Mouse (Mus musculus): ENCODE measurements at regions not wholly inside any gene's neighbourhood (a gene's known extent, or its start where the extent isn't known, plus 50 kb on each side); places are given as distances from the start of the nearest gene placed in this dataset.
A peak's percentile ranks its signal among the peaks of the same experiment; 100 is the strongest.
"Not testable (repeated sequence)": the region's sequence is repeated elsewhere in the genome, so short reads cannot be mapped to it uniquely, and the experiment has no call there.

GRCm38 (mm10) chr4:69677315-69677714 is 723.1 kb upstream of the Brinp1 start:
- ATAC-seq (ENCODE audit: low FRiP score), result no peak
- no peak overlapping the region for H3K9ac ChIP-seq (ENCODE audit: low read length)
- H3K4me2 ChIP-seq, result no peak overlapping the region
- no peaks in the 10 kb centered on the region for H3K27me3 ChIP-seq (ENCODE audit: control insufficient read depth, insufficient read depth, low read length)
- no peaks in the 10 kb centered on the region for H3K4me1 ChIP-seq (ENCODE audit: control insufficient read depth, insufficient read depth, low read length)
- H3K27ac ChIP-seq (ENCODE audit: low read depth, low read length), result no peak overlapping the region
- no peak overlapping the region for H3K4me3 ChIP-seq (ENCODE audit: low read depth, low read length)
- H3K9me3 ChIP-seq (ENCODE audit: control insufficient read depth, low read length), result no peaks in the 10 kb centered on the region
- no peaks in the 10 kb centered on the region for H3K36me3 ChIP-seq (ENCODE audit: control insufficient read depth, insufficient read depth, low read length)
- 85% methylated on average over 2 of the region's 2 CpGs for WGBS
- no peak for DNase-seq (ENCODE audit: low spot score, missing footprints)

- DNase-seq (ENCODE audit: low spot score, missing footprints), result no peak
- no peak for ATAC-seq (ENCODE audit: low FRiP score)
- Histone ChIP-seq H3K27ac (ENCODE audit: low read depth, low read length) (no peak overlapping the region), H3K4me3 (ENCODE audit: low read depth, low read length) (no peak overlapping the region), H3K9ac (ENCODE audit: low read length) (no peak overlapping the region), H3K9me3 (ENCODE audit: control insufficient read depth, low read length) (no peaks in the 10 kb centered on the region), H3K4me1 (ENCODE audit: control insufficient read depth, insufficient read depth, low read length) (no peaks in the 10 kb centered on the region), H3K4me2 (no peak overlapping the region), H3K27me3 (ENCODE audit: control insufficient read depth, insufficient read depth, low read length) (no peaks in the 10 kb centered on the region), H3K36me3 (ENCODE audit: control insufficient read depth, insufficient read depth, low read length) (no peaks in the 10 kb centered on the region)
Measured at GRCm38 (mm10) chr4:69673456-69673855, 719.3 kb upstream of the Brinp1 start.

GRCm38 (mm10) chr4:69628908-69629307 is 674.7 kb upstream of the Brinp1 start:
- H3K4me1 ChIP-seq (ENCODE audit: control insufficient read depth, insufficient read depth, low read length), result no peaks in the 10 kb centered on the region
- H3K9ac ChIP-seq (ENCODE audit: low read length), result no peak overlapping the region
- 0 out of 2 replicates have a peak, but pooled peaks have one; percentile 40 for ATAC-seq (ENCODE audit: low FRiP score)
- no peaks in the 10 kb centered on the region for H3K36me3 ChIP-seq (ENCODE audit: control insufficient read depth, insufficient read depth, low read length)
- no peak overlapping the region for H3K4me3 ChIP-seq (ENCODE audit: low read depth, low read length)
- DNase-seq (ENCODE audit: low spot score, missing footprints), result no peak
- no peaks in the 10 kb centered on the region for H3K27me3 ChIP-seq (ENCODE audit: control insufficient read depth, insufficient read depth, low read length)
- no peak overlapping the region for H3K4me2 ChIP-seq
- no peak overlapping the region for H3K27ac ChIP-seq (ENCODE audit: low read depth, low read length)
- no peaks in the 10 kb centered on the region for H3K9me3 ChIP-seq (ENCODE audit: control insufficient read depth, low read length)
- 63% methylated on average over 2 of the region's 2 CpGs for WGBS

GRCm38 (mm10) chr4:69626426-69626825 is 672.2 kb upstream of the Brinp1 start:
- not testable (repeated sequence) for H3K27me3 ChIP-seq (ENCODE audit: control insufficient read depth, insufficient read depth, low read length); H3K9ac ChIP-seq (ENCODE audit: low read length)
- 76% methylated on average over 2 of the region's 2 CpGs for WGBS

GRCm38 (mm10) chr4:69625831-69626230 is 671.6 kb upstream of the Brinp1 start:
- Histone ChIP-seq H3K27me3 (ENCODE audit: control insufficient read depth, insufficient read depth, low read length) (no peaks in the 10 kb centered on the region), H3K36me3 (ENCODE audit: control insufficient read depth, insufficient read depth, low read length) (no peaks in the 10 kb centered on the region), H3K9me3 (ENCODE audit: control insufficient read depth, low read length) (no peaks in the 10 kb centered on the region), H3K27ac (ENCODE audit: low read depth, low read length) (no peak overlapping the region), H3K9ac (ENCODE audit: low read length) (no peak overlapping the region), H3K4me2 (no peak overlapping the region), H3K4me3 (ENCODE audit: low read depth, low read length) (no peak overlapping the region), H3K4me1 (ENCODE audit: control insufficient read depth, insufficient read depth, low read length) (no peaks in the 10 kb centered on the region)
- ATAC-seq (ENCODE audit: low FRiP score), result no peak
- 76% methylated on average over 2 of the region's 2 CpGs for WGBS
- no peak for DNase-seq (ENCODE audit: low spot score, missing footprints)

More at GRCm38 (mm10) chr4:69626426-69626825, 672.2 kb upstream of the Brinp1 start:
- not testable (repeated sequence) for H3K36me3 ChIP-seq (ENCODE audit: control insufficient read depth, insufficient read depth, low read length); H3K27ac ChIP-seq (ENCODE audit: low read depth, low read length); H3K4me1 ChIP-seq (ENCODE audit: control insufficient read depth, insufficient read depth, low read length); H3K4me2 ChIP-seq; DNase-seq (ENCODE audit: low spot score, missing footprints); H3K4me3 ChIP-seq (ENCODE audit: low read depth, low read length); H3K9me3 ChIP-seq (ENCODE audit: control insufficient read depth, low read length); ATAC-seq (ENCODE audit: low FRiP score)

GRCm38 (mm10) chr4:69621058-69621609 is 666.9 kb upstream of the Brinp1 start:
- Histone ChIP-seq H3K27ac (ENCODE audit: low read depth, low read length) (no peak overlapping the region), H3K9ac (ENCODE audit: low read length) (no peak overlapping the region), H3K36me3 (ENCODE audit: control insufficient read depth, insufficient read depth, low read length) (no peaks in the 10 kb centered on the region), H3K9me3 (ENCODE audit: control insufficient read depth, low read length) (no peaks in the 10 kb centered on the region), H3K27me3 (ENCODE audit: control insufficient read depth, insufficient read depth, low read length) (no peaks in the 10 kb centered on the region), H3K4me3 (ENCODE audit: low read depth, low read length) (no peak overlapping the region), H3K4me2 (no peak overlapping the region), H3K4me1 (ENCODE audit: control insufficient read depth, insufficient read depth, low read length) (no peaks in the 10 kb centered on the region)
- ATAC-seq (ENCODE audit: low FRiP score) (no peak), DNase-seq (ENCODE audit: low spot score, missing footprints) (no peak)
- WGBS, result 88% methylated on average over 2 of the region's 2 CpGs

GRCm38 (mm10) chr4:69618161-69618730 is 664.0 kb upstream of the Brinp1 start:
- Histone ChIP-seq H3K4me1 (ENCODE audit: control insufficient read depth, insufficient read depth, low read length) (no peaks in the 10 kb centered on the region), H3K36me3 (ENCODE audit: control insufficient read depth, insufficient read depth, low read length) (no peaks in the 10 kb centered on the region), H3K27me3 (ENCODE audit: control insufficient read depth, insufficient read depth, low read length) (0 out of 2 replicates have a peak, but pooled peaks cover 4% of the 10 kb centered on the region), H3K9ac (ENCODE audit: low read length) (no peak overlapping the region), H3K9me3 (ENCODE audit: control insufficient read depth, low read length) (no peaks in the 10 kb centered on the region), H3K4me2 (no peak overlapping the region), H3K4me3 (ENCODE audit: low read depth, low read length) (no peak overlapping the region), H3K27ac (ENCODE audit: low read depth, low read length) (no peak overlapping the region)
- ATAC-seq (ENCODE audit: low FRiP score), result no peak
- 91% methylated on average over 5 of the region's 5 CpGs for WGBS
- no peak for DNase-seq (ENCODE audit: low spot score, missing footprints)

- Histone ChIP-seq H3K27me3 (ENCODE audit: control insufficient read depth, insufficient read depth, low read length) (0 out of 2 replicates have a peak, but pooled peaks cover 4% of the 10 kb centered on the region), H3K9ac (ENCODE audit: low read length) (no peak overlapping the region), H3K4me3 (ENCODE audit: low read depth, low read length) (no peak overlapping the region), H3K36me3 (ENCODE audit: control insufficient read depth, insufficient read depth, low read length) (no peaks in the 10 kb centered on the region), H3K9me3 (ENCODE audit: control insufficient read depth, low read length) (no peaks in the 10 kb centered on the region), H3K4me1 (ENCODE audit: control insufficient read depth, insufficient read depth, low read length) (no peaks in the 10 kb centered on the region), H3K27ac (ENCODE audit: low read depth, low read length) (no peak overlapping the region), H3K4me2 (no peak overlapping the region)
- DNase-seq (ENCODE audit: low spot score, missing footprints), result no peak
- 89% methylated on average over 1 of the region's 1 CpGs for WGBS
- no peak for ATAC-seq (ENCODE audit: low FRiP score)
Measured at GRCm38 (mm10) chr4:69614901-69615300, 660.7 kb upstream of the Brinp1 start.

GRCm38 (mm10) chr4:69611681-69612300 is 657.6 kb upstream of the Brinp1 start:
- 0 out of 2 replicates have a peak, but pooled peaks cover 4% of the 10 kb centered on the region for H3K27me3 ChIP-seq (ENCODE audit: control insufficient read depth, insufficient read depth, low read length)

More at GRCm38 (mm10) chr4:69611681-69612300, 657.6 kb upstream of the Brinp1 start:
- 81% methylated on average over 5 of the region's 5 CpGs for WGBS
- H3K4me3 ChIP-seq (ENCODE audit: low read depth, low read length), result no peak overlapping the region
- H3K9me3 ChIP-seq (ENCODE audit: control insufficient read depth, low read length), result no peaks in the 10 kb centered on the region
- no peak overlapping the region for H3K4me2 ChIP-seq
- no peak overlapping the region for H3K9ac ChIP-seq (ENCODE audit: low read length)
- no peak overlapping the region for H3K27ac ChIP-seq (ENCODE audit: low read depth, low read length)
- DNase-seq (ENCODE audit: low spot score, missing footprints) (no peak), ATAC-seq (ENCODE audit: low FRiP score) (no peak)
- no peaks in the 10 kb centered on the region for H3K36me3 ChIP-seq (ENCODE audit: control insufficient read depth, insufficient read depth, low read length)
- H3K4me1 ChIP-seq (ENCODE audit: control insufficient read depth, insufficient read depth, low read length), result no peaks in the 10 kb centered on the region

Measured in midbrain, embryonic 11.5 days (tissue).